Mouse (Mus musculus) CH12.LX (cell line): ENCODE data around the gene Trcg1.

Source experiments
- CTCF ChIP-seq, 2 experiments: IDR thresholded peaks in 1 of 2; conservative IDR thresholded peaks in 1 of 2; 2 replicates each; pipeline ENCODE4 v1.5.1; 2011 to 2012; ENCODE audit warnings: low read depth in 2 of 2, low read length in 2 of 2, improper control_type of control experiment in 1 of 2, inconsistent platforms in 1 of 2, mild to moderate bottlenecking in 1 of 2, moderate library complexity in 1 of 2
- ELF1 ChIP-seq: IDR thresholded peaks from 2 replicates; pipeline ENCODE4 v1.6.1; 2014; ENCODE audit warnings: low read depth, mild to moderate bottlenecking, inconsistent platforms, low read length, improper control_type of control experiment
- JUND ChIP-seq: conservative IDR thresholded peaks from 2 replicates; pipeline ENCODE4 v1.6.1; 2011; ENCODE audit warnings: low read depth, low read length, improper control_type of control experiment
- MAX ChIP-seq: IDR thresholded peaks from 2 replicates; pipeline ENCODE4 v1.6.1; 2011; ENCODE audit warnings: low read length, improper control_type of control experiment
- NRF1 ChIP-seq: IDR thresholded peaks from 2 replicates; pipeline ENCODE4 v1.6.1; 2014; ENCODE audit warnings: low read depth, mild to moderate bottlenecking, inconsistent platforms, low read length, improper control_type of control experiment, moderate library complexity
- POLR2A ChIP-seq: IDR thresholded peaks from 2 replicates; pipeline ENCODE4 v1.6.1; 2011; ENCODE audit warnings: low read depth, mild to moderate bottlenecking, improper control_type of control experiment, low read length
- SIN3A ChIP-seq: IDR thresholded peaks from 2 replicates; pipeline ENCODE4 v1.6.1; 2012; ENCODE audit warnings: low read length, improper control_type of control experiment, inconsistent platforms
- TCF12 ChIP-seq: IDR thresholded peaks from 2 replicates; pipeline ENCODE4 v1.6.1; 2014; ENCODE audit warnings: low read depth, mild to moderate bottlenecking, inconsistent platforms, low read length, improper control_type of control experiment
- USF1 ChIP-seq: IDR thresholded peaks from 2 replicates; pipeline ENCODE4 v1.6.1; 2014; ENCODE audit warnings: low read depth, mild to moderate bottlenecking, inconsistent platforms, low read length, improper control_type of control experiment
- USF2 ChIP-seq: conservative IDR thresholded peaks from 2 replicates; pipeline ENCODE4 v1.6.1; 2011; ENCODE audit warnings: low read depth, low read length, improper control_type of control experiment
- ZKSCAN1 ChIP-seq: IDR thresholded peaks from 2 replicates; pipeline ENCODE4 v1.6.1; 2012; ENCODE audit warnings: low read depth, inconsistent platforms, low read length, improper control_type of control experiment, borderline replicate concordance
- ZNF384 ChIP-seq: IDR thresholded peaks from 2 replicates; pipeline ENCODE4 v1.6.1; 2012; ENCODE audit warnings: low read depth, low read length, improper control_type of control experiment, inconsistent platforms

DNA sequence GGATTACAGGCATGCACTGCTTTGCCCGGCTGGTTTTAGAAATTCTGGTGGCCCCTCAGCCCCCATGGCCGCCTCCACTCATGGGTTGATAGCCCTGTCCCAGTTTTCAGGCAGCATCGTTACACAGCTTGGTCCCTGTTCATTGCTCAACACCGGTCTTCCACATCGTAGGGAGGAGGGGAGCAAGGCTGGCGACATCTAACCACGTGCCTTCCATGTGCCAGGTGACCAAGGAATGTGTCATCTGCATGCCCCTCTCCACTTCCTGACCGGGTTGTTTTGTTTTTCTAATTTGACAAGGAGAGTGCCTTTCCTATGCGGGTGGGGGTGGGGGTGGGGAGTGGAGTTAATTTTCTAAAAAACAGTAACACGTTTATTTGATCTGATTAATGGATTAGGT is 31.7 kb downstream of the Trcg1 start:
- TF ChIP-seq JUND (no peak), ZKSCAN1 (no peak), USF2 (no peak), CTCF (conservative IDR thresholded peaks at IDR 0.05 in 1 of 2, IDR thresholded peaks at IDR 0.05 in 1 of 2; ENCODE audit: low read depth in 2 of 2, low read length in 2 of 2) (no peak), USF1 (no peak), POLR2A (no peak), NRF1 (no peak), MAX (no peak), ZNF384 (no peak), ELF1 (no peak), TCF12 (no peak), SIN3A (no peak)
